In the genomic region with DNA sequence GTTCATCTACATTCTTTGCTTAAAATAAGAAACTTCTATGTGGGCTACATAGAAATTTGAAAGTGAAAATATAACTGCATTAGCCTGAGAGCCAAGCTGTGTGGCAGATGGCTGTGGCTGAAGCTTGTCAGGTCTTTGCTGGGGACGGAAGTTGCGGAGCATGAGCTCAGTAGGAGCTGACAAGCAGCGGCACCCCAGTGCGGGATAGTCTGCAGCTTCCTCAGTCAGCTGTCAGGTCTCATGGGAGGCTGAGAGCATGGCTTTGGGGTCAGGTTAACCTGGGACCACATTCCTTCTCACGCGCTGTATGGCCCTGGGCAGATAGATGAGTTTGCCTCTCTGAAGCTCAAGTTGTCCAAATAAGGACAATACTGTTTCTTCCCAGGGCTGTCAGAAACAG, we compare ENCODE assay signal across 11 mouse cellular contexts. TPM values are rescaled to one million over a fixed set of nuclear protein-coding genes. Genes with fewer than 3 reads are reported as not detected.
DNase-seq lines count a peak whose midpoint lies in the region; ATAC-seq and TF ChIP-seq lines count a peak whose summit lies in the region.
"Had no signal": no experiment of that assay in that cellular context is flagged by ENCODE, and none has a peak within 500 bp of the region (broad histone marks: within the 10 kb centered on the region; RNA-seq: fewer than 3 reads in every experiment).

No protein-coding gene starts in this region.

- no peak overlapping the region for H3K9ac ChIP-seq in heart, embryonic 15.5 days
- no peak overlapping the region for H3K9ac ChIP-seq in midbrain, embryonic 11.5 days (ENCODE audit: low read length)

- 52% methylated on average over 6 of the region's 6 CpGs for WGBS in heart, embryonic 15.5 days
- WGBS in midbrain, embryonic 11.5 days = 79% methylated on average over 6 of the region's 6 CpGs

- intact Hi-C loops in heart, postnatal 25 days (cut with DNase I) = no loop called here

- H3K36me3 ChIP-seq in heart, embryonic 15.5 days = peaks cover 25% of the 10 kb centered on the region
- H3K36me3 ChIP-seq in C2C12 (ENCODE audit: control insufficient read depth, insufficient read depth) = peaks cover 12% of the 10 kb centered on the region
- H3K36me3 ChIP-seq in midbrain, embryonic 11.5 days (ENCODE audit: control insufficient read depth, insufficient read depth, low read length) = peaks cover 12% of the 10 kb centered on the region; the same call in 1 of the 2 replicates

- no peak for ATAC-seq in heart, embryonic 15.5 days (replicated peaks; ENCODE audit: insufficient number of reproducible peaks, insufficient read depth, low FRiP score, low read depth)
- peak; percentile 48 for ATAC-seq in midbrain, embryonic 11.5 days (ENCODE audit: low FRiP score)
- ATAC-seq in activated CD4-positive, CD25-positive, alpha-beta regulatory T cell, adult 4 months = no peak

- TF ChIP-seq CTCF in C2C12 (IDR thresholded peaks at IDR 0.05; ENCODE audit: control insufficient read depth, insufficient read depth, insufficient read length) = no peak
- no peak for TF ChIP-seq CTCF in embryonic fibroblast, embryonic 13.5 days (IDR thresholded peaks at IDR 0.05; ENCODE audit: borderline replicate concordance, insufficient read depth, low read length)

- no peak overlapping the region for H3K4me3 ChIP-seq in heart, embryonic 15.5 days
- H3K4me3 ChIP-seq in C2C12 (ENCODE audit: insufficient read depth, poor library complexity, severe bottlenecking) = no peak overlapping the region
- no peak overlapping the region for H3K4me3 ChIP-seq in embryonic fibroblast, embryonic 13.5 days (ENCODE audit: insufficient read depth, low read length)
- H3K4me3 ChIP-seq in midbrain, embryonic 11.5 days (ENCODE audit: low read depth, low read length) = no peak overlapping the region
- H3K4me3 ChIP-seq: myocyte had no signal

- H3K79me3 ChIP-seq in C2C12 (ENCODE audit: low read depth) = no peaks in the 10 kb centered on the region

- TF ChIP-seq POLR2A in embryonic fibroblast, embryonic 13.5 days (IDR thresholded peaks at IDR 0.05; ENCODE audit: low read depth, low read length) = no peak

- no peak for DNase-seq in heart, postnatal 25 days (ENCODE audit: low spot score)
- peak; percentile 44 for DNase-seq in midbrain, embryonic 11.5 days (ENCODE audit: low spot score, missing footprints)
- DNase-seq in spleen, adult 12 weeks (ENCODE audit: low spot score) = no peak
- DNase-seq in urinary bladder, adult 2 months (ENCODE audit: low spot score) = no peak

- H3K4me1 ChIP-seq in heart, embryonic 15.5 days (replicated peaks) = peaks cover 16% of the 10 kb centered on the region
- H3K4me1 ChIP-seq in embryonic fibroblast, embryonic 13.5 days (ENCODE audit: control insufficient read depth, insufficient read depth, low read length) = peaks cover 12% of the 10 kb centered on the region
- H3K4me1 ChIP-seq in midbrain, embryonic 11.5 days (ENCODE audit: control insufficient read depth, insufficient read depth, low read length) = peaks cover 7% of the 10 kb centered on the region; the same call in 1 of the 2 replicates

- no peaks in the 10 kb centered on the region for H3K27me3 ChIP-seq in heart, embryonic 15.5 days
- H3K27me3 ChIP-seq in C2C12 (ENCODE audit: control insufficient read depth, insufficient read depth, insufficient read length) = no peaks in the 10 kb centered on the region
- no peaks in the 10 kb centered on the region for H3K27me3 ChIP-seq in midbrain, embryonic 11.5 days (ENCODE audit: control insufficient read depth, insufficient read depth, low read length)

- peak overlapping the region; percentile 31 for H3K27ac ChIP-seq in heart, embryonic 15.5 days
- H3K27ac ChIP-seq in embryonic fibroblast, embryonic 13.5 days (ENCODE audit: insufficient read depth, low read length) = peak overlapping the region; percentile 38
- no peak overlapping the region for H3K27ac ChIP-seq in midbrain, embryonic 11.5 days (ENCODE audit: low read depth, low read length)

- H3ac ChIP-seq in C2C12 (ENCODE audit: control insufficient read depth, insufficient read length, low read depth) = no peak overlapping the region

- H3K79me2 ChIP-seq in C2C12 (ENCODE audit: control insufficient read depth, insufficient read depth) = no peaks in the 10 kb centered on the region

- no peaks in the 10 kb centered on the region for H3K9me3 ChIP-seq in heart, embryonic 15.5 days (replicated peaks)
- peaks cover 2% of the 10 kb centered on the region; the same call in 1 of the 2 replicates for H3K9me3 ChIP-seq in midbrain, embryonic 11.5 days (ENCODE audit: control insufficient read depth, low read length)

- H3K4me2 ChIP-seq in heart, embryonic 15.5 days = no peak overlapping the region
- no peak overlapping the region for H3K4me2 ChIP-seq in midbrain, embryonic 11.5 days

TF ChIP-seq in C2C12, 6 proteins besides CTCF, POLR2A, EP300 and RAD21:
- TF ChIP-seq CEBPB (IDR thresholded peaks at IDR 0.05; ENCODE audit: low read depth) (no peak), MYOD1 (IDR thresholded peaks at IDR 0.05; ENCODE audit: control insufficient read depth, insufficient read length, low read depth) (peak; percentile 4), MAX (IDR thresholded peaks at IDR 0.05) (no peak), FOSL1 (IDR thresholded peaks at IDR 0.05; ENCODE audit: insufficient read depth, low read length, poor library complexity, severe bottlenecking) (no peak), USF1 (IDR thresholded peaks at IDR 0.05; ENCODE audit: low read depth) (no peak), MYOG (IDR thresholded peaks at IDR 0.05; ENCODE audit: control insufficient read depth, extremely low read depth, insufficient read length) (no peak)

RNA-seq across cellular contexts. Expression of a gene that starts 37.8 kb away (rescaled TPM):
- 18.4 and 24.2 TPM in 2 replicates for polyA plus RNA-seq in heart, embryonic 15.5 days (2015; fragmentation: Nextera tagmentation; extraction: Ambion mirVana)
- 10 to 100 TPM; 11.4 to 11.7 TPM for total RNA-seq in heart, postnatal 25 days (2021)
- polyA plus RNA-seq in C2C12 (2012; fragmentation: generic; extraction: Trizol) = 13.4 TPM
- 13.5 and 19.1 TPM in 2 replicates for polyA plus RNA-seq in embryonic fibroblast, embryonic 13.5 days (2011; ENCODE audit: insufficient read length, low read depth, missing spikeins)
- 25.6 and 25.9 TPM in 2 replicates for polyA plus RNA-seq in midbrain, embryonic 11.5 days (2014; fragmentation: Nextera tagmentation; extraction: Ambion mirVana)
- 12.8 and 13.7 TPM in 2 replicates for polyA plus RNA-seq in urinary bladder, adult 2 months (2012; rRNA removed)
- polyA plus RNA-seq in activated CD4-positive, CD25-positive, alpha-beta regulatory T cell, adult 4 months (2017; shearing (Covaris generic)) = 1 to 10 TPM; 2.3 to 2.7 TPM

RNA-seq across cellular contexts. Expression of a gene that starts 37.9 kb away (rescaled TPM):
- 9.2 and 11.3 TPM in 2 replicates for polyA plus RNA-seq in heart, embryonic 15.5 days (2015; fragmentation: Nextera tagmentation; extraction: Ambion mirVana)
- total RNA-seq in heart, postnatal 25 days (2021) = 1 to 10 TPM in 1 of 2 experiments, under 1 TPM in 1; 0.95 to 1.2 TPM
- 1.4 TPM for polyA plus RNA-seq in C2C12 (2012; fragmentation: generic; extraction: Trizol)
- 5.9 and 6.4 TPM in 2 replicates for polyA plus RNA-seq in embryonic fibroblast, embryonic 13.5 days (2011; ENCODE audit: insufficient read length, low read depth, missing spikeins)
- 19.6 and 24.7 TPM in 2 replicates for polyA plus RNA-seq in midbrain, embryonic 11.5 days (2014; fragmentation: Nextera tagmentation; extraction: Ambion mirVana)
- 4.4 and 5.0 TPM in 2 replicates for polyA plus RNA-seq in urinary bladder, adult 2 months (2012; rRNA removed)
- 10 to 100 TPM in 1 of 2 experiments, 1 to 10 TPM in 1; 8.7 to 10.4 TPM for polyA plus RNA-seq in activated CD4-positive, CD25-positive, alpha-beta regulatory T cell, adult 4 months (2017; shearing (Covaris generic))

RNA-seq across cellular contexts. Expression of a gene that starts 40.5 kb away (rescaled TPM):
- not detected in 2 replicates for polyA plus RNA-seq in heart, embryonic 15.5 days (2015; fragmentation: Nextera tagmentation; extraction: Ambion mirVana)
- total RNA-seq in heart, postnatal 25 days (2021) = under 1 TPM; 0.18 to 0.34 TPM
- 0.01 TPM for polyA plus RNA-seq in C2C12 (2012; fragmentation: generic; extraction: Trizol)
- not detected in 2 replicates for polyA plus RNA-seq in embryonic fibroblast, embryonic 13.5 days (2011; ENCODE audit: insufficient read length, low read depth, missing spikeins)
- polyA plus RNA-seq in midbrain, embryonic 11.5 days (2014; fragmentation: Nextera tagmentation; extraction: Ambion mirVana) = 0.08 TPM in 1 of 2 replicates, not detected in the other
- polyA plus RNA-seq in urinary bladder, adult 2 months (2012; rRNA removed) = 0.44 and 0.66 TPM in 2 replicates
- not detected for polyA plus RNA-seq in activated CD4-positive, CD25-positive, alpha-beta regulatory T cell, adult 4 months (2017; shearing (Covaris generic))

RNA-seq across cellular contexts. Expression of a gene that starts 52.8 kb away (rescaled TPM):
- polyA plus RNA-seq in heart, embryonic 15.5 days (2015; fragmentation: Nextera tagmentation; extraction: Ambion mirVana) = 0.29 and 0.53 TPM in 2 replicates
- under 1 TPM; 0.39 to 0.49 TPM for total RNA-seq in heart, postnatal 25 days (2021)
- not detected for polyA plus RNA-seq in C2C12 (2012; fragmentation: generic; extraction: Trizol)
- polyA plus RNA-seq in embryonic fibroblast, embryonic 13.5 days (2011; ENCODE audit: insufficient read length, low read depth, missing spikeins) = 0.19 and 0.20 TPM in 2 replicates
- polyA plus RNA-seq in midbrain, embryonic 11.5 days (2014; fragmentation: Nextera tagmentation; extraction: Ambion mirVana) = 1.7 and 2.0 TPM in 2 replicates
- 0.56 and 0.74 TPM in 2 replicates for polyA plus RNA-seq in urinary bladder, adult 2 months (2012; rRNA removed)
- polyA plus RNA-seq in activated CD4-positive, CD25-positive, alpha-beta regulatory T cell, adult 4 months (2017; shearing (Covaris generic)) = under 1 TPM; 0.19 to 0.24 TPM
- polyA plus RNA-seq: myocyte had no signal

RNA-seq across cellular contexts. Expression of a gene that starts 53.7 kb away (rescaled TPM):
- not detected in 2 replicates for polyA plus RNA-seq in heart, embryonic 15.5 days (2015; fragmentation: Nextera tagmentation; extraction: Ambion mirVana)
- total RNA-seq in heart, postnatal 25 days (2021) = not detected
- polyA plus RNA-seq in C2C12 (2012; fragmentation: generic; extraction: Trizol) = not detected
- not detected in 2 replicates for polyA plus RNA-seq in embryonic fibroblast, embryonic 13.5 days (2011; ENCODE audit: insufficient read length, low read depth, missing spikeins)
- not detected in 2 replicates for polyA plus RNA-seq in midbrain, embryonic 11.5 days (2014; fragmentation: Nextera tagmentation; extraction: Ambion mirVana)
- polyA plus RNA-seq in urinary bladder, adult 2 months (2012; rRNA removed) = not detected in 2 replicates
- polyA plus RNA-seq in activated CD4-positive, CD25-positive, alpha-beta regulatory T cell, adult 4 months (2017; shearing (Covaris generic)) = under 1 TPM in 1 of 2 experiments, not detected in 1; 0.52 TPM
- total RNA-seq: left cerebral cortex, adult 18-20 months had no signal
- polyA plus RNA-seq: embryonic facial prominence, embryonic 11.5 days; myocyte had no signal
